Mouse (Mus musculus): ENCODE measurements around the gene Tas2r143. TPM values are rescaled to one million over a fixed set of nuclear protein-coding genes. Genes with fewer than 3 reads are reported as not detected.
A peak's percentile ranks its signal among the peaks of the same experiment; 100 is the strongest.

The Tas2r143 gene
- total and polyA plus RNA-seq, 2 experiments, result 0.13 to 0.83 TPM

- 43% methylated on average over 8 of the region's 8 CpGs for WGBS
- no peak overlapping the region for H3K4me3 ChIP-seq (ENCODE audit: insufficient read depth, low read depth, low read length)
Measured at GRCm38 (mm10) chr6:42380416-42381144, 19.5 kb upstream of the Tas2r143 start.

GRCm38 (mm10) chr6:42381221-42381620 is 18.8 kb upstream of the Tas2r143 start:
- no peaks in the 10 kb centered on the region for H3K79me2 ChIP-seq (ENCODE audit: control insufficient read depth, insufficient read depth, low read length)
- H3K9ac ChIP-seq (ENCODE audit: low read depth, low read length), result no peak overlapping the region
- peaks cover 5% of the 10 kb centered on the region for H3K4me1 ChIP-seq (ENCODE audit: control insufficient read depth, insufficient read depth, low read length)
- DNase-seq (ENCODE audit: extremely low read depth, low read depth, low spot score), result no peak
- no peaks in the 10 kb centered on the region for H3K27me3 ChIP-seq (ENCODE audit: control insufficient read depth, insufficient read depth, low read length)
- 80% methylated on average over 2 of the region's 2 CpGs for WGBS
- no peaks in the 10 kb centered on the region for H3K36me3 ChIP-seq (ENCODE audit: control insufficient read depth, insufficient read depth, low read length)
- no peak overlapping the region for H3K4me3 ChIP-seq (ENCODE audit: insufficient read depth, low read depth, low read length)
- no peak overlapping the region for H3K27ac ChIP-seq (replicated peaks; ENCODE audit: insufficient read depth, low read depth, low read length)
- TF ChIP-seq POLR2A (IDR thresholded peaks at IDR 0.05; ENCODE audit: extremely low read depth, insufficient read depth, low read length) (no peak), CTCF (IDR thresholded peaks at IDR 0.05; ENCODE audit: low read depth, low read length) (no peak)

More at GRCm38 (mm10) chr6:42380416-42381144, 19.5 kb upstream of the Tas2r143 start:
- H3K36me3 ChIP-seq (ENCODE audit: control insufficient read depth, insufficient read depth, low read length), result no peaks in the 10 kb centered on the region
- peaks cover 5% of the 10 kb centered on the region for H3K4me1 ChIP-seq (ENCODE audit: control insufficient read depth, insufficient read depth, low read length)
- TF ChIP-seq CTCF (IDR thresholded peaks at IDR 0.05; ENCODE audit: low read depth, low read length) (peak; percentile 58; the same call in 1 of the 2 replicates), POLR2A (IDR thresholded peaks at IDR 0.05; ENCODE audit: extremely low read depth, insufficient read depth, low read length) (no peak)
- H3K27ac ChIP-seq (replicated peaks; ENCODE audit: insufficient read depth, low read depth, low read length), result no peak overlapping the region
- no peak overlapping the region for H3K9ac ChIP-seq (ENCODE audit: low read depth, low read length)
- no peaks in the 10 kb centered on the region for H3K27me3 ChIP-seq (ENCODE audit: control insufficient read depth, insufficient read depth, low read length)
- H3K79me2 ChIP-seq (ENCODE audit: control insufficient read depth, insufficient read depth, low read length), result no peaks in the 10 kb centered on the region
- DNase-seq (ENCODE audit: extremely low read depth, low read depth, low spot score), result peak; percentile 41

DNA sequence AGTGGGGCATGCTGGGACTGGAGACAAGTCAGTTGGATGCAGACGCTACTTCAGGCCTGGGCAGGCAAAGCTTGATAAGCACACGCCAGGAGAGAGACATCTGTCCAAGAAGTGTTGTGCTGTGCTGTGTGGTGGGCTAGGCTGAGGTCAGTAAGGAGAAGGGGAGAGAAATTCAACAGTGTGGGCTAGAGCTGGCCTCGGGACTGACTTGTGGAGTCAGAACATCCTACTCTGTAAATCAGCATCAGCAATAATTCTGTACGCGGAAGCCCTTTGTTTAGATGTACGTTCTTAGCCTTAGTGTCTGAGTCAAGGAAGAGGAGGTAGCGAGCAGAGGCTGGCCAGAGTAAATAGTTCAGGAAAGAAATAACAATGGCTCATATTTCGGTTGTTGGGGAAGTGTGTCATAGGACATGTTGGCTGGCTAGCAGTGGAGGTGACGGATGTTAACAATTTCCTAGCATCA is 18.1 kb upstream of the Tas2r143 start:
- Histone ChIP-seq H3K9ac (ENCODE audit: low read depth, low read length) (peak overlapping the region; percentile 40; the same call in 1 of the 2 replicates), H3K4me3 (ENCODE audit: insufficient read depth, low read depth, low read length) (no peak overlapping the region), H3K79me2 (ENCODE audit: control insufficient read depth, insufficient read depth, low read length) (no peaks in the 10 kb centered on the region), H3K36me3 (ENCODE audit: control insufficient read depth, insufficient read depth, low read length) (no peaks in the 10 kb centered on the region), H3K27ac (replicated peaks; ENCODE audit: insufficient read depth, low read depth, low read length) (peak overlapping the region; percentile 65), H3K27me3 (ENCODE audit: control insufficient read depth, insufficient read depth, low read length) (no peaks in the 10 kb centered on the region), H3K4me1 (ENCODE audit: control insufficient read depth, insufficient read depth, low read length) (peaks cover 5% of the 10 kb centered on the region)
- peak; percentile 48 for DNase-seq (ENCODE audit: extremely low read depth, low read depth, low spot score)
- 72% methylated on average over 9 of the region's 9 CpGs for WGBS
- TF ChIP-seq POLR2A (IDR thresholded peaks at IDR 0.05; ENCODE audit: extremely low read depth, insufficient read depth, low read length) (no peak), CTCF (IDR thresholded peaks at IDR 0.05; ENCODE audit: low read depth, low read length) (no peak)

GRCm38 (mm10) chr6:42383360-42383759 is 16.7 kb upstream of the Tas2r143 start:
- H3K9ac ChIP-seq (ENCODE audit: low read depth, low read length), result no peak overlapping the region
- no peak overlapping the region for H3K4me3 ChIP-seq (ENCODE audit: insufficient read depth, low read depth, low read length)
- H3K27ac ChIP-seq (replicated peaks; ENCODE audit: insufficient read depth, low read depth, low read length), result no peak overlapping the region
- H3K36me3 ChIP-seq (ENCODE audit: control insufficient read depth, insufficient read depth, low read length), result no peaks in the 10 kb centered on the region
- 95% methylated on average over 5 of the region's 5 CpGs for WGBS
- DNase-seq (ENCODE audit: extremely low read depth, low read depth, low spot score), result no peak
- H3K27me3 ChIP-seq (ENCODE audit: control insufficient read depth, insufficient read depth, low read length), result no peaks in the 10 kb centered on the region
- peaks cover 5% of the 10 kb centered on the region for H3K4me1 ChIP-seq (ENCODE audit: control insufficient read depth, insufficient read depth, low read length)
- TF ChIP-seq POLR2A (IDR thresholded peaks at IDR 0.05; ENCODE audit: extremely low read depth, insufficient read depth, low read length) (no peak), CTCF (IDR thresholded peaks at IDR 0.05; ENCODE audit: low read depth, low read length) (no peak)
- no peaks in the 10 kb centered on the region for H3K79me2 ChIP-seq (ENCODE audit: control insufficient read depth, insufficient read depth, low read length)

- TF ChIP-seq POLR2A (IDR thresholded peaks at IDR 0.05; ENCODE audit: extremely low read depth, insufficient read depth, low read length) (no peak), CTCF (IDR thresholded peaks at IDR 0.05; ENCODE audit: low read depth, low read length) (no peak)
- H3K27me3 ChIP-seq (ENCODE audit: control insufficient read depth, insufficient read depth, low read length), result no peaks in the 10 kb centered on the region
- H3K4me1 ChIP-seq (ENCODE audit: control insufficient read depth, insufficient read depth, low read length), result peaks cover 5% of the 10 kb centered on the region
- no peak overlapping the region for H3K27ac ChIP-seq (replicated peaks; ENCODE audit: insufficient read depth, low read depth, low read length)
- H3K79me2 ChIP-seq (ENCODE audit: control insufficient read depth, insufficient read depth, low read length), result no peaks in the 10 kb centered on the region
- H3K4me3 ChIP-seq (ENCODE audit: insufficient read depth, low read depth, low read length), result no peak overlapping the region
- no peaks in the 10 kb centered on the region for H3K36me3 ChIP-seq (ENCODE audit: control insufficient read depth, insufficient read depth, low read length)
- 92% methylated on average over 4 of the region's 4 CpGs for WGBS
- DNase-seq (ENCODE audit: extremely low read depth, low read depth, low spot score), result no peak
- H3K9ac ChIP-seq (ENCODE audit: low read depth, low read length), result no peak overlapping the region
Measured at GRCm38 (mm10) chr6:42385635-42386034, 14.4 kb upstream of the Tas2r143 start.

DNA sequence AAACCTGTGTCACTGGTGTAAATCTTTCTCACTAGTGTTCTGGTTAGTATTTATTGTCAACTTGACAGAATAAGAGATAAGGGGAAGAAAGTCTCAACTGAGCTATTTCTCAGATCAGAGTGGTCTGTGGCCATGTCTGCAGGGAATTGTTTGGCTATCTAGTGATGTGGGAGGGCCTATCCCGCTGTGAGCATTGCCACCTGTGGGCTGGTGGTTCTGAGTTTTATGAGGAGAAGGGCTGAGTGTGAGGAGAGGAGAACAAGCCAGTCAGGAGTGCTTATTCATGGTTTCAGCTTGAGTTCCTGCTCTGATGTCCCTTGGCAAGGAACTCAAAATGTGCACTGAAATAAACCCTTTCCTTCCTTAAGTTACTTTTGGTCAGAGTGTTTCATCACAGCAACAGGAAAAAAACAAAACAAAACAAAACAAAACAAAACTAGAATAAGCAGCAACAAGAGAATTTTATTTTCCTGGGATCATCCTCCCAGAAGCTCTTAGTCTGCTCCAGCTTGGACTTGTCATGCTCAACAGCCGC is 8.2 kb upstream of the Tas2r143 start:
- no peak for TF ChIP-seq CTCF (IDR thresholded peaks at IDR 0.05; ENCODE audit: low read depth, low read length)
- TF ChIP-seq POLR2A (IDR thresholded peaks at IDR 0.05; ENCODE audit: extremely low read depth, insufficient read depth, low read length), result no peak
- WGBS, result 76% methylated on average over 2 of the region's 2 CpGs
- DNase-seq (ENCODE audit: extremely low read depth, low read depth, low spot score), result peak; percentile 41

More for the DNA sequence above, 8.2 kb upstream of the Tas2r143 start:
- H3K79me2 ChIP-seq (ENCODE audit: control insufficient read depth, insufficient read depth, low read length), result no peaks in the 10 kb centered on the region
- H3K27me3 ChIP-seq (ENCODE audit: control insufficient read depth, insufficient read depth, low read length), result no peaks in the 10 kb centered on the region
- no peak overlapping the region for H3K4me3 ChIP-seq (ENCODE audit: insufficient read depth, low read depth, low read length)
- no peak overlapping the region for H3K27ac ChIP-seq (replicated peaks; ENCODE audit: insufficient read depth, low read depth, low read length)
- H3K4me1 ChIP-seq (ENCODE audit: control insufficient read depth, insufficient read depth, low read length), result peaks cover 3% of the 10 kb centered on the region; the same call in 1 of the 2 replicates
- H3K36me3 ChIP-seq (ENCODE audit: control insufficient read depth, insufficient read depth, low read length), result no peaks in the 10 kb centered on the region
- no peak overlapping the region for H3K9ac ChIP-seq (ENCODE audit: low read depth, low read length)

All from liver, adult 2 months (tissue).